ENCODE assay signal across 15 mouse cellular contexts in the genomic region with DNA sequence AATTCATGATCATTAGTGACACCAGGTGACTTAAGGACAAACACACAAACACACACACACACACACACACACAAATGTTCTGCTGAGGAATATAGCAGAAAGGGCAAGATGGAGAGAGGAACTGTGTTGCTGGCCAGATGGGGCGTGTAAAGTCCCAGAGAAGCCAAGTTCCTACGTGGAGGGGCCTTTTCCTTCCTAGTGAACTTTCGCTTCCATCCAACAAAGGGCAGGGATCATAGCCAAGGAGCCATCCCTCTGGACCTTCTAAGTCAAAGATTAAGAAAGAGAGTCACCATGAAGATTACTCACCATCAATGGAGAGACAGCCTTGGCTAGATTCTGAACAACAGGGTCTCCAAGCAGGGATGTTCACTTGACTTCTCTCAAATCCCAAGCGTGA. TPM values are rescaled to one million over a fixed set of nuclear protein-coding genes. Genes with fewer than 3 reads are reported as not detected.
"Had no signal": no experiment of that assay in that cellular context is flagged by ENCODE, and none has a peak within 500 bp of the region (broad histone marks: within the 10 kb centered on the region; RNA-seq: fewer than 3 reads in every experiment).

No protein-coding gene starts in this region.

- H3K9me3 ChIP-seq: limb, embryonic 10.5 days; liver, embryonic 15.5 days; neural tube, embryonic 15.5 days had no signal

- H3K4me3 ChIP-seq: left cerebral cortex, adult 2 months; limb, embryonic 10.5 days; liver, embryonic 15.5 days; myocyte; neural tube, embryonic 15.5 days had no signal

- ATAC-seq: lung, postnatal 0 days had no signal

- H3K4me2 ChIP-seq: liver, embryonic 11.5 days; liver, embryonic 15.5 days; neural tube, embryonic 15.5 days had no signal

- H3K27ac ChIP-seq: left cerebral cortex, adult 2 months; limb, embryonic 10.5 days; liver, embryonic 15.5 days; neural tube, embryonic 15.5 days had no signal

- H3K9ac ChIP-seq: liver, embryonic 15.5 days; neural tube, embryonic 15.5 days had no signal

- H3K36me3 ChIP-seq: limb, embryonic 10.5 days; liver, embryonic 15.5 days; neural tube, embryonic 15.5 days had no signal

- DNase-seq: kidney, postnatal 25 days; lung, adult 2 months; lung, postnatal 36 days; midbrain, embryonic 14.5 days; right cerebral cortex, adult 18-20 months; right cerebral cortex, postnatal 25 days; thymus, adult 18-20 months; thymus, postnatal 14 days had no signal

- H3K27me3 ChIP-seq: liver, embryonic 15.5 days; neural tube, embryonic 15.5 days had no signal

- H3K4me1 ChIP-seq: liver, embryonic 15.5 days; neural tube, embryonic 15.5 days had no signal

RNA-seq across cellular contexts. Expression of a gene that starts 7.5 kb away (rescaled TPM):
- polyA plus RNA-seq: liver, embryonic 15.5 days had no signal
